Mouse (Mus musculus) thymus, postnatal 25 days (tissue): ENCODE results near the gene Ccr5.
"Not testable (repeated sequence)": the region's sequence is repeated elsewhere in the genome, so short reads cannot be mapped to it uniquely, and the experiment has no call there.

ENCODE experiments used
- DNase-seq: peaks from one replicate; pipeline ENCODE4 v3.0.0; 2022

Gene Ccr5

GRCm38 (mm10) chr9:124121387-124122184 is at the start of gene Ccr5:
Ccr5 (plus strand) TSS chr9:124121543.
- peak; percentile 29 for DNase-seq

- no peak for DNase-seq
Measured at GRCm38 (mm10) chr9:124079803-124080202, 41.5 kb upstream of the Ccr5 start.

GRCm38 (mm10) chr9:124080471-124080870 is 40.9 kb upstream of the Ccr5 start:
- DNase-seq = not testable (repeated sequence)

GRCm38 (mm10) chr9:124090441-124090840 is 30.9 kb upstream of the Ccr5 start:
- DNase-seq = no peak

- DNase-seq = no peak
Measured at GRCm38 (mm10) chr9:124099127-124099526, 22.2 kb upstream of the Ccr5 start.

GRCm38 (mm10) chr9:124100357-124100756 is 21.0 kb upstream of the Ccr5 start:
- DNase-seq = no peak

GRCm38 (mm10) chr9:124101723-124102122 is 19.6 kb upstream of the Ccr5 start, which contains the start of gene Ccr2:
Ccr2 (plus strand) TSS chr9:124101950.
- DNase-seq = no peak

- no peak for DNase-seq
Measured at GRCm38 (mm10) chr9:124103199-124103598, 18.1 kb upstream of the Ccr5 start.

- DNase-seq = no peak
Measured at GRCm38 (mm10) chr9:124105196-124105595, 16.1 kb upstream of the Ccr5 start.

- DNase-seq = no peak
Measured at GRCm38 (mm10) chr9:124107232-124107631, 14.1 kb upstream of the Ccr5 start.

GRCm38 (mm10) chr9:124108356-124109127 is 12.8 kb upstream of the Ccr5 start:
- DNase-seq = no peak

- DNase-seq = no peak
Measured at GRCm38 (mm10) chr9:124111997-124112396, 9.3 kb upstream of the Ccr5 start.

GRCm38 (mm10) chr9:124112591-124113239 is 8.6 kb upstream of the Ccr5 start:
- no peak for DNase-seq

- no peak for DNase-seq
Measured at GRCm38 (mm10) chr9:124113777-124114176, 7.6 kb upstream of the Ccr5 start.

- DNase-seq = peak; percentile 68
Measured at GRCm38 (mm10) chr9:124118489-124118888, 2.9 kb upstream of the Ccr5 start.

GRCm38 (mm10) chr9:124125576-124125975 is 4.2 kb downstream of the Ccr5 start:
- DNase-seq = no peak

- peak; percentile 23 for DNase-seq
Measured at GRCm38 (mm10) chr9:124126373-124126772, 5.0 kb downstream of the Ccr5 start.

GRCm38 (mm10) chr9:124127412-124127811 is 6.1 kb downstream of the Ccr5 start:
- no peak for DNase-seq

GRCm38 (mm10) chr9:124128379-124128778 is 7.0 kb downstream of the Ccr5 start:
- DNase-seq = peak; percentile 44

- DNase-seq = not testable (repeated sequence)
Measured at GRCm38 (mm10) chr9:124132899-124133298, 11.6 kb downstream of the Ccr5 start.

GRCm38 (mm10) chr9:124134919-124135318 is 13.6 kb downstream of the Ccr5 start:
- DNase-seq = not testable (repeated sequence)

GRCm38 (mm10) chr9:124137619-124138018 is 16.3 kb downstream of the Ccr5 start:
- DNase-seq = no peak

GRCm38 (mm10) chr9:124138055-124138775 is 16.9 kb downstream of the Ccr5 start:
- DNase-seq = no peak
